Mouse (Mus musculus) limb, embryonic 12.5 days (tissue): ENCODE measurements around the gene Dbp. TPM values are rescaled to one million over a fixed set of nuclear protein-coding genes. Genes with fewer than 3 reads are reported as not detected.

Source experiments
- ATAC-seq: fragments of 200-750 bp; cut with Nextera tagmentation; 2 replicates; pipeline ENCODE4 v1.8.0; 2017; ENCODE audit warnings: low read depth, moderate TSS enrichment; ENCODE audit not compliant: insufficient number of reproducible peaks, insufficient read depth, low FRiP score, low TSS enrichment
- H3K27ac ChIP-seq: fragments of 300-500 bp; sonication (generic); 2 replicates; pipeline ENCODE4 v1.5.1; 2016; ENCODE audit warnings: mild to moderate bottlenecking, moderate library complexity
- H3K27me3 ChIP-seq: fragments of 300-500 bp; sonication (generic); 2 replicates; pipeline ENCODE4 v1.6.1; 2016; ENCODE audit warnings: mild to moderate bottlenecking, moderate library complexity
- H3K36me3 ChIP-seq: fragments of 300-500 bp; sonication (generic); 2 replicates; pipeline ENCODE4 v1.6.1; 2016; ENCODE audit warnings: mild to moderate bottlenecking, moderate library complexity
- H3K4me1 ChIP-seq: fragments of 300-500 bp; sonication (generic); replicated peaks from 2 replicates; pipeline ENCODE4 v1.6.1; 2016
- H3K4me2 ChIP-seq: fragments of 300-500 bp; sonication (generic); 2 replicates; pipeline ENCODE4 v1.6.1; 2016; ENCODE audit warnings: mild to moderate bottlenecking, moderate library complexity
- H3K4me3 ChIP-seq: fragments of 300-500 bp; sonication (generic); replicated peaks from 2 replicates; pipeline ENCODE4 v1.5.1; 2016; ENCODE audit warnings: mild to moderate bottlenecking
- H3K9ac ChIP-seq: fragments of 300-500 bp; sonication (generic); replicated peaks from 2 replicates; pipeline ENCODE4 v1.6.1; 2016; ENCODE audit warnings: mild to moderate bottlenecking, moderate library complexity
- H3K9me3 ChIP-seq: fragments of 300-500 bp; sonication (generic); 2 replicates; pipeline ENCODE4 v1.6.1; 2016; ENCODE audit warnings: mild to moderate bottlenecking, moderate library complexity
- WGBS: fragments of 180-500 bp; shearing (Covaris S2); methylation state at CpG from one replicate; pipeline ENCODE4 v1.1.7; 2016; 5-methylcytosine and 5-hydroxymethylcytosine counted together
- polyA plus RNA-seq: library from polyadenylated mRNA; unstranded; fragments of >200 nt; fragmentation: Nextera tagmentation; extraction: Ambion mirVana; gene quantifications from 2 replicates; pipeline ENCODE4 v1.2.1, GENCODE M21; 2016

Dbp gene
- polyA plus RNA-seq, 1 experiment from 2014 or later = 6.4 TPM

- Histone ChIP-seq H3K27ac (no peak overlapping the region), H3K27me3 (peaks cover 36% of the 10 kb centered on the region), H3K36me3 (no peaks in the 10 kb centered on the region), H3K4me1 (peaks cover 40% of the 10 kb centered on the region), H3K9me3 (no peaks in the 10 kb centered on the region), H3K4me2 (no peak overlapping the region), H3K9ac (no peak overlapping the region), H3K4me3 (no peak overlapping the region)
- no peak for ATAC-seq
- 83% methylated on average over 7 of the region's 7 CpGs for WGBS
Observed at GRCm38 (mm10) chr7:45697894-45698293, 7.0 kb upstream of the Dbp start.

GRCm38 (mm10) chr7:45699523-45700141 lies 5.3 kb upstream of the Dbp start, which contains the start of gene Car11:
Gene Car11, plus strand, starts transcription at chr7:45699843.
- Histone ChIP-seq H3K4me3 (peak within 1 kb of the TSS; percentile 51), H3K27me3 (peaks cover 36% of the 10 kb centered on the region), H3K9me3 (no peaks in the 10 kb centered on the region), H3K4me2 (peak within 1 kb of the TSS; percentile 90), H3K9ac (peak within 1 kb of the TSS; percentile 67), H3K4me1 (peaks cover 43% of the 10 kb centered on the region), H3K27ac (no peak within 1 kb of the TSS), H3K36me3 (no peaks in the 10 kb centered on the region)
- ATAC-seq = no peak
- 2% methylated on average over 36 of the region's 36 CpGs for WGBS

- Histone ChIP-seq H3K4me3 (peak overlapping the region; percentile 51), H3K4me2 (peak overlapping the region; percentile 90), H3K9ac (peak overlapping the region; percentile 67), H3K4me1 (peaks cover 40% of the 10 kb centered on the region), H3K36me3 (no peaks in the 10 kb centered on the region), H3K27me3 (peaks cover 36% of the 10 kb centered on the region), H3K9me3 (no peaks in the 10 kb centered on the region), H3K27ac (no peak overlapping the region)
- no peak for ATAC-seq
- WGBS = 2% methylated on average over 20 of the region's 20 CpGs
Observed at GRCm38 (mm10) chr7:45700301-45701015, 4.4 kb upstream of the Dbp start.

- H3K9ac ChIP-seq = no peak overlapping the region; the same call in 1 of the 2 replicates
- H3K36me3 ChIP-seq = no peaks in the 10 kb centered on the region
- H3K4me2 ChIP-seq = peak overlapping the region; percentile 90
- H3K27ac ChIP-seq = peak overlapping the region; percentile 50; the same call in 1 of the 2 replicates
- H3K4me1 ChIP-seq = peaks cover 41% of the 10 kb centered on the region
- H3K4me3 ChIP-seq = peak overlapping the region; percentile 51
- ATAC-seq = no peak
- 31% methylated on average over 11 of the region's 11 CpGs for WGBS
- peaks cover 36% of the 10 kb centered on the region for H3K27me3 ChIP-seq
- no peaks in the 10 kb centered on the region for H3K9me3 ChIP-seq
Observed at GRCm38 (mm10) chr7:45701072-45701471, 3.8 kb upstream of the Dbp start.

- Histone ChIP-seq H3K4me2 (peak overlapping the region; percentile 90), H3K27ac (no peak overlapping the region), H3K9me3 (no peaks in the 10 kb centered on the region), H3K4me1 (peaks cover 45% of the 10 kb centered on the region), H3K27me3 (peaks cover 36% of the 10 kb centered on the region), H3K36me3 (no peaks in the 10 kb centered on the region), H3K4me3 (peak overlapping the region; percentile 51; the same call in 1 of the 2 replicates), H3K9ac (no peak overlapping the region)
- no peak for ATAC-seq
- WGBS = 84% methylated on average over 11 of the region's 11 CpGs
Observed at GRCm38 (mm10) chr7:45701607-45702006, 3.3 kb upstream of the Dbp start.

- no peak overlapping the region for H3K4me3 ChIP-seq
- no peak overlapping the region for H3K4me2 ChIP-seq
- no peak overlapping the region for H3K27ac ChIP-seq
- no peaks in the 10 kb centered on the region for H3K9me3 ChIP-seq
- H3K36me3 ChIP-seq = no peaks in the 10 kb centered on the region
- peaks cover 36% of the 10 kb centered on the region for H3K27me3 ChIP-seq
- H3K9ac ChIP-seq = 0 out of 2 replicates have a peak overlapping the region, but pooled peaks have one; percentile 12
- WGBS = 96% methylated on average over 11 of the region's 11 CpGs
- no peak for ATAC-seq
- peaks cover 51% of the 10 kb centered on the region for H3K4me1 ChIP-seq
Observed at GRCm38 (mm10) chr7:45702316-45702715, 2.6 kb upstream of the Dbp start.

- H3K27me3 ChIP-seq = peaks cover 33% of the 10 kb centered on the region
- H3K36me3 ChIP-seq = no peaks in the 10 kb centered on the region
- peak overlapping the region; percentile 97 for H3K4me2 ChIP-seq
- no peak overlapping the region for H3K4me3 ChIP-seq
- H3K4me1 ChIP-seq = peaks cover 57% of the 10 kb centered on the region
- H3K27ac ChIP-seq = peak overlapping the region; percentile 87; the same call in 1 of the 2 replicates
- no peaks in the 10 kb centered on the region for H3K9me3 ChIP-seq
- ATAC-seq = no peak
- 88% methylated on average over 17 of the region's 17 CpGs for WGBS
- H3K9ac ChIP-seq = no peak overlapping the region; the same call in 1 of the 2 replicates
Observed at GRCm38 (mm10) chr7:45702809-45703520, 1.9 kb upstream of the Dbp start.

- Histone ChIP-seq H3K9me3 (no peaks in the 10 kb centered on the region), H3K4me1 (peaks cover 63% of the 10 kb centered on the region), H3K36me3 (no peaks in the 10 kb centered on the region), H3K4me2 (peak overlapping the region; percentile 97), H3K27me3 (peaks cover 27% of the 10 kb centered on the region), H3K27ac (peak overlapping the region; percentile 87), H3K4me3 (peak overlapping the region; percentile 75), H3K9ac (peak overlapping the region; percentile 54)
- WGBS = 42% methylated on average over 12 of the region's 12 CpGs
- ATAC-seq = no peak
Observed at GRCm38 (mm10) chr7:45703521-45704033, 1.3 kb upstream of the Dbp start.

GRCm38 (mm10) chr7:45704046-45704559 lies 785 bp upstream of the Dbp start:
- Histone ChIP-seq H3K9me3 (no peaks in the 10 kb centered on the region), H3K27ac (peak overlapping the region; percentile 87), H3K36me3 (peaks cover 2% of the 10 kb centered on the region; the same call in 1 of the 2 replicates), H3K4me3 (peak overlapping the region; percentile 75), H3K9ac (peak overlapping the region; percentile 60), H3K4me1 (peaks cover 69% of the 10 kb centered on the region), H3K4me2 (peak overlapping the region; percentile 97), H3K27me3 (peaks cover 22% of the 10 kb centered on the region)
- ATAC-seq = peak; percentile 48; the same call in 1 of the 2 replicates
- WGBS = 1% methylated on average over 13 of the region's 13 CpGs

- peaks cover 63% of the 10 kb centered on the region for H3K4me1 ChIP-seq
- no peak for ATAC-seq
Observed at GRCm38 (mm10) chr7:45705443-45705864, 566 bp downstream of the Dbp start.

More at GRCm38 (mm10) chr7:45705443-45705864, 566 bp downstream of the Dbp start:
- peak overlapping the region; percentile 89 for H3K9ac ChIP-seq
- H3K27ac ChIP-seq = peak overlapping the region; percentile 77
- peak overlapping the region; percentile 97 for H3K4me2 ChIP-seq
- peak overlapping the region; percentile 75 for H3K4me3 ChIP-seq
- H3K9me3 ChIP-seq = no peaks in the 10 kb centered on the region
- H3K36me3 ChIP-seq = peaks cover 16% of the 10 kb centered on the region
- 1% methylated on average over 21 of the region's 21 CpGs for WGBS
- H3K27me3 ChIP-seq = peaks cover 8% of the 10 kb centered on the region
